Mouse (Mus musculus): Measurements from ENCODE around the gene Ccnt1.

Gene Ccnt1

GRCm38 (mm10) chr15:98570873-98571538 is at the start of gene Ccnt1, which contains the start of gene 4930415O20Rik:
Gene Ccnt1, minus strand, starts transcription at chr15:98570923.
Gene 4930415O20Rik, plus strand, starts transcription at chr15:98571004.
- no peak for DNase-seq (ENCODE audit: extremely low read depth, low read depth)

- DNase-seq (ENCODE audit: extremely low read depth, low read depth), result no peak
These were observed 46.4 kb upstream of the Ccnt1 start for GRCm38 (mm10) chr15:98617176-98617537.

- DNase-seq (ENCODE audit: extremely low read depth, low read depth), result no peak
These were observed 45.8 kb upstream of the Ccnt1 start for GRCm38 (mm10) chr15:98616362-98617175.

- DNase-seq (ENCODE audit: extremely low read depth, low read depth), result no peak
These were observed 45.0 kb upstream of the Ccnt1 start for GRCm38 (mm10) chr15:98615751-98616150.

GRCm38 (mm10) chr15:98614971-98615370 is 44.2 kb upstream of the Ccnt1 start:
- no peak for DNase-seq (ENCODE audit: extremely low read depth, low read depth)

GRCm38 (mm10) chr15:98614551-98614950 is 43.8 kb upstream of the Ccnt1 start:
- DNase-seq (ENCODE audit: extremely low read depth, low read depth), result no peak

GRCm38 (mm10) chr15:98612229-98612628 is 41.5 kb upstream of the Ccnt1 start:
- DNase-seq (ENCODE audit: extremely low read depth, low read depth), result no peak

GRCm38 (mm10) chr15:98610131-98610633 is 39.5 kb upstream of the Ccnt1 start:
- no peak for DNase-seq (ENCODE audit: extremely low read depth, low read depth)

- no peak for DNase-seq (ENCODE audit: extremely low read depth, low read depth)
These were observed 38.8 kb upstream of the Ccnt1 start, which contains the start of gene Adcy6 for GRCm38 (mm10) chr15:98609331-98610130. Gene Adcy6, minus strand, starts transcription at chr15:98610076.

- DNase-seq (ENCODE audit: extremely low read depth, low read depth), result no peak
These were observed 38.1 kb upstream of the Ccnt1 start for GRCm38 (mm10) chr15:98608784-98609250.

GRCm38 (mm10) chr15:98608058-98608783 is 37.5 kb upstream of the Ccnt1 start:
- peak; percentile 33 for DNase-seq (ENCODE audit: extremely low read depth, low read depth)

- DNase-seq (ENCODE audit: extremely low read depth, low read depth), result peak; percentile 43
These were observed 36.8 kb upstream of the Ccnt1 start for GRCm38 (mm10) chr15:98607557-98607956.

- peak; percentile 41 for DNase-seq (ENCODE audit: extremely low read depth, low read depth)
These were observed 36.0 kb upstream of the Ccnt1 start for GRCm38 (mm10) chr15:98606739-98607138.

GRCm38 (mm10) chr15:98606051-98606536 is 35.4 kb upstream of the Ccnt1 start:
- peak; percentile 98 for DNase-seq (ENCODE audit: extremely low read depth, low read depth)

GRCm38 (mm10) chr15:98604041-98604575 is 33.4 kb upstream of the Ccnt1 start:
- no peak for DNase-seq (ENCODE audit: extremely low read depth, low read depth)

- DNase-seq (ENCODE audit: extremely low read depth, low read depth), result peak; percentile 72
These were observed 32.3 kb upstream of the Ccnt1 start for GRCm38 (mm10) chr15:98602921-98603458.

GRCm38 (mm10) chr15:98602191-98602881 is 31.6 kb upstream of the Ccnt1 start:
- DNase-seq (ENCODE audit: extremely low read depth, low read depth), result peak; percentile 77

- no peak for DNase-seq (ENCODE audit: extremely low read depth, low read depth)
These were observed 31.1 kb upstream of the Ccnt1 start for GRCm38 (mm10) chr15:98601832-98602190.

- DNase-seq (ENCODE audit: extremely low read depth, low read depth), result no peak
These were observed 29.4 kb upstream of the Ccnt1 start for GRCm38 (mm10) chr15:98600036-98600709.

All from MEL-GATA-1-ER (cell line).